Mouse (Mus musculus): Measurements from ENCODE around the gene Rbm42. TPM values are rescaled to one million over a fixed set of nuclear protein-coding genes. Genes with fewer than 3 reads are reported as not detected.

The Rbm42 gene
- polyA plus RNA-seq, 1 experiment: 32.9 TPM

- Histone ChIP-seq H3K4me3 (ENCODE audit: insufficient read depth, low read length) (no peak overlapping the region), H3K4me1 (ENCODE audit: control insufficient read depth, insufficient read depth, low read length) (no peaks in the 10 kb centered on the region), H3K27ac (ENCODE audit: insufficient read depth, low read length) (no peak overlapping the region)
- no peak for TF ChIP-seq POLR2A (IDR thresholded peaks at IDR 0.05; ENCODE audit: low read depth, low read length)
- no peak for TF ChIP-seq CTCF (IDR thresholded peaks at IDR 0.05; ENCODE audit: borderline replicate concordance, insufficient read depth, low read length)
These were observed 56.3 kb downstream of the Rbm42 start for GRCm38 (mm10) chr7:30593579-30594509.

- Histone ChIP-seq H3K27ac (ENCODE audit: insufficient read depth, low read length) (no peak overlapping the region), H3K4me3 (ENCODE audit: insufficient read depth, low read length) (no peak overlapping the region), H3K4me1 (ENCODE audit: control insufficient read depth, insufficient read depth, low read length) (no peaks in the 10 kb centered on the region)
- TF ChIP-seq CTCF (IDR thresholded peaks at IDR 0.05; ENCODE audit: borderline replicate concordance, insufficient read depth, low read length): no peak
- no peak for TF ChIP-seq POLR2A (IDR thresholded peaks at IDR 0.05; ENCODE audit: low read depth, low read length)
These were observed 57.2 kb downstream of the Rbm42 start for GRCm38 (mm10) chr7:30592772-30593423.

- TF ChIP-seq POLR2A (IDR thresholded peaks at IDR 0.05; ENCODE audit: low read depth, low read length) (no peak), CTCF (IDR thresholded peaks at IDR 0.05; ENCODE audit: borderline replicate concordance, insufficient read depth, low read length) (no peak)
- Histone ChIP-seq H3K27ac (ENCODE audit: insufficient read depth, low read length) (no peak overlapping the region), H3K4me3 (ENCODE audit: insufficient read depth, low read length) (no peak overlapping the region), H3K4me1 (ENCODE audit: control insufficient read depth, insufficient read depth, low read length) (peaks cover 5% of the 10 kb centered on the region; the same call in 1 of the 2 replicates)
These were observed 58.5 kb downstream of the Rbm42 start for GRCm38 (mm10) chr7:30591605-30591951.

Other genes with a start within 250 kb of the Rbm42 start
- 7.6 TPM in 1 of 2 replicates, not detected in the other for gene Tyrobp, start 236.6 kb downstream of the Rbm42 start, polyA plus RNA-seq (2011; ENCODE audit: insufficient read length, low read depth, missing spikeins)
- gene Hcst, start 230.5 kb downstream of the Rbm42 start, polyA plus RNA-seq (2011; ENCODE audit: insufficient read length, low read depth, missing spikeins): not detected in 2 replicates
- 0.42 and 1.1 TPM in 2 replicates for gene Nfkbid, start 228.6 kb downstream of the Rbm42 start, polyA plus RNA-seq (2011; ENCODE audit: insufficient read length, low read depth, missing spikeins)
- 30.8 and 34.2 TPM in 2 replicates for gene Aplp1, start 204.8 kb downstream of the Rbm42 start, polyA plus RNA-seq (2011; ENCODE audit: insufficient read length, low read depth, missing spikeins)
- not detected in 2 replicates for gene Kirrel2, start 192.6 kb downstream of the Rbm42 start, polyA plus RNA-seq (2011; ENCODE audit: insufficient read length, low read depth, missing spikeins)
- gene Nphs1, start 192.0 kb downstream of the Rbm42 start, polyA plus RNA-seq (2011; ENCODE audit: insufficient read length, low read depth, missing spikeins): not detected in 2 replicates
- not detected in 2 replicates for gene Prodh2, start 156.7 kb downstream of the Rbm42 start, polyA plus RNA-seq (2011; ENCODE audit: insufficient read length, low read depth, missing spikeins)
- 4.3 and 7.1 TPM in 2 replicates for gene Arhgap33, start 115.3 kb downstream of the Rbm42 start, polyA plus RNA-seq (2011; ENCODE audit: insufficient read length, low read depth, missing spikeins)
- gene Hspb6, start 98.1 kb downstream of the Rbm42 start, polyA plus RNA-seq (2011; ENCODE audit: insufficient read length, low read depth, missing spikeins): 55.6 and 58.1 TPM in 2 replicates
- 7.7 and 8.0 TPM in 2 replicates for gene Proser3, start 98.0 kb downstream of the Rbm42 start, polyA plus RNA-seq (2011; ENCODE audit: insufficient read length, low read depth, missing spikeins)
- gene Lin37, start 90.5 kb downstream of the Rbm42 start, polyA plus RNA-seq (2011; ENCODE audit: insufficient read length, low read depth, missing spikeins): 30.6 and 38.5 TPM in 2 replicates
- gene U2af1l4, start 87.0 kb downstream of the Rbm42 start, polyA plus RNA-seq (2011; ENCODE audit: insufficient read length, low read depth, missing spikeins): 49.1 and 79.1 TPM in 2 replicates
- 1.4 and 3.1 TPM in 2 replicates for gene Gm49396, start 87.0 kb downstream of the Rbm42 start, polyA plus RNA-seq (2011; ENCODE audit: insufficient read length, low read depth, missing spikeins)
- 130 and 134 TPM in 2 replicates for gene Psenen, start 86.7 kb downstream of the Rbm42 start, polyA plus RNA-seq (2011; ENCODE audit: insufficient read length, low read depth, missing spikeins)
- gene Igflr1, start 84.9 kb downstream of the Rbm42 start, polyA plus RNA-seq (2011; ENCODE audit: insufficient read length, low read depth, missing spikeins): not detected in 2 replicates
- 31.9 and 40.1 TPM in 2 replicates for gene Kmt2b, start 61.6 kb downstream of the Rbm42 start, polyA plus RNA-seq (2011; ENCODE audit: insufficient read length, low read depth, missing spikeins)
- not detected in 2 replicates for gene Zbtb32, start 51.4 kb downstream of the Rbm42 start, polyA plus RNA-seq (2011; ENCODE audit: insufficient read length, low read depth, missing spikeins)
- 0.47 and 0.49 TPM in 2 replicates for gene Upk1a, start 37.5 kb downstream of the Rbm42 start, polyA plus RNA-seq (2011; ENCODE audit: insufficient read length, low read depth, missing spikeins)
- 550 and 557 TPM in 2 replicates for gene Cox6b1, start 24.2 kb downstream of the Rbm42 start, polyA plus RNA-seq (2011; ENCODE audit: insufficient read length, low read depth, missing spikeins)
- gene Etv2, start 14.5 kb downstream of the Rbm42 start, polyA plus RNA-seq (2011; ENCODE audit: insufficient read length, low read depth, missing spikeins): not detected in 2 replicates
- 8.1 and 10.5 TPM in 2 replicates for gene Haus5, start 14.7 kb upstream of the Rbm42 start, polyA plus RNA-seq (2011; ENCODE audit: insufficient read length, low read depth, missing spikeins)
- gene Pmis2, start 21.3 kb upstream of the Rbm42 start, polyA plus RNA-seq (2011; ENCODE audit: insufficient read length, low read depth, missing spikeins): not detected in 2 replicates
- gene 2200002J24Rik, start 48.6 kb upstream of the Rbm42 start, polyA plus RNA-seq (2011; ENCODE audit: insufficient read length, low read depth, missing spikeins): not detected in 2 replicates
- gene Atp4a, start 61.9 kb upstream of the Rbm42 start, polyA plus RNA-seq (2011; ENCODE audit: insufficient read length, low read depth, missing spikeins): not detected in 2 replicates
- gene Tmem147, start 79.2 kb upstream of the Rbm42 start, polyA plus RNA-seq (2011; ENCODE audit: insufficient read length, low read depth, missing spikeins): 136 and 144 TPM in 2 replicates
- not detected in 2 replicates for gene Gapdhs, start 93.4 kb upstream of the Rbm42 start, polyA plus RNA-seq (2011; ENCODE audit: insufficient read length, low read depth, missing spikeins)
- 4.4 and 5.1 TPM in 2 replicates for gene Sbsn, start 101.2 kb upstream of the Rbm42 start, polyA plus RNA-seq (2011; ENCODE audit: insufficient read length, low read depth, missing spikeins)
- gene Dmkn, start 113.4 kb upstream of the Rbm42 start, polyA plus RNA-seq (2011; ENCODE audit: insufficient read length, low read depth, missing spikeins): not detected in 2 replicates
- gene Krtdap, start 137.6 kb upstream of the Rbm42 start, polyA plus RNA-seq (2011; ENCODE audit: insufficient read length, low read depth, missing spikeins): not detected in 2 replicates
- not detected in 2 replicates for gene Ffar2, start 173.5 kb upstream of the Rbm42 start, polyA plus RNA-seq (2011; ENCODE audit: insufficient read length, low read depth, missing spikeins)
- not detected in 2 replicates for gene Ffar3, start 205.9 kb upstream of the Rbm42 start, polyA plus RNA-seq (2011; ENCODE audit: insufficient read length, low read depth, missing spikeins)
- not detected in 2 replicates for gene Ffar1, start 211.2 kb upstream of the Rbm42 start, polyA plus RNA-seq (2011; ENCODE audit: insufficient read length, low read depth, missing spikeins)
- not detected in 2 replicates for gene Cd22, start 230.0 kb upstream of the Rbm42 start, polyA plus RNA-seq (2011; ENCODE audit: insufficient read length, low read depth, missing spikeins)